Mouse (Mus musculus): ENCODE measurements around the gene Gpc5.

DNA sequence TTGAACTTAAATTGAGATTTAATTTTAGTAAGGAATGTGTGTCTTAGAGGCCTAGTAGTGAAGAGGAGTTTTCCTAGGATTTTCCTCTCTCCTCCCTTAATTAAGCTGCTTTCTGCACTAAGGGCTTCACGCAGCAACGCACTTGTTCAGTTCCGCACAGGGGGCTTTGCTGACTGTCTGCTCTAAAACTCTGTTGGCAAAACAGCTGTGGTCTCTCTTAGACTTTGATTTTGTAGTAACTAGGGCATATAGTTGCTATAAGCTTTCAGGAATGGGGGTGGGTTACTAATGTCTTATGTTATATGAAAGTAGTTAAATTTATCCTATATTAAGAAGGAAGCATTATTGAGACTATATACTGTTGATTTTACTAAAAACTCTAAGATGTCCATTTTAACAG is 46.3 kb upstream of the Gpc5 start:
- TF ChIP-seq POLR2A (IDR thresholded peaks at IDR 0.05; ENCODE audit: low read depth, low read length) = no peak
- no peak for TF ChIP-seq CTCF (IDR thresholded peaks at IDR 0.05; ENCODE audit: extremely low read depth, insufficient read length, insufficient replicate concordance, low read depth, low read length)
